Mouse (Mus musculus): ENCODE data around the gene Dennd2a.

The Dennd2a gene

DNA sequence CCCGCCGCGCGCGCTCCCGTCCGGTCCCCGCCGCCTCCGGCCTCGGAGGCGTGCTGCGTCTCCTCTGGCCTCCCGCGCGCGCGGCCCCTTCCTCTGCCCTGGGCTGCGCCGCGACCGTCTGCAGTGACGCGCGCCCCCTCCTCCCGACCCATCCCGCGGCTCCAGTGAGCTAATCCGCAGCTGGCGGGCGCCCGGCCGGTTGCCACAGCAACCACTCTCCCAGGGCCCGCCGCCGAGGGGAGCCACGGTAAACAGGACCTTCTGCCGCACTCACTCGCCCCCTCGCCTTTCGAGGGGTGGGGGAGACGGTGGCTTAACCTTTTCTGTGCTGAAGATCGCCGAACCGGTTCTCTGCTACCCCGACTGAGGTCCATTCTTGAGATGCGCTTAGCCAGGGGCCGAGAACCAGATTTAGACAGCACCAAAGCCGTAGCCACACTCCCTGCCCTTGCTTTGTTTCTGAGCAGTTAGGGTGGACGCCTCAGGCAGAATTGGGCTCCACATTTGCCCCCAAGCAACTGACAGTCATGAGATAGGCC lies at the start of gene Dennd2a:
Dennd2a (minus strand) TSS at position 145 of the 539 bp plus-strand sequence.
- peak; percentile 83 for DNase-seq (ENCODE audit: low spot score in 2 of 2)

DNA sequence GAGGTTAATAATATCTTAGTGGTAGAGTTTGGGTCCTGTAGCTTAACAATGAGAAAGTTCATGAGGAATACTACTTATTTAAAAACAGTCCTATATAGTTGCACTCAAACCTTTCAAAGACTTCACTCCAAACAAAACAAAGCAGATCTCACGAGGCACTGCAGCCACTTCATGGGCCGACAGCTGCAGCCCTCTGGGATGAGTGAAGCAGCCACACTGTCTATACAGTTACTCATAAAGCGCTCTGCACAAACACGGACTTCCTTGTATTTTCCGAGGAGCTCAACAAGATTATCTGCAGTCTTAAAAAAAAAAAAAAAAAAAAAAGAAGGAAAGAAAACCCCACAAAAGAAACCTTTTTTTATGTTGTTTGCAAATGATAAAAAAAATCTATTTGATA lies 49.7 kb upstream of the Dennd2a start:
- DNase-seq (ENCODE audit: low spot score in 2 of 2), result no peak

DNA sequence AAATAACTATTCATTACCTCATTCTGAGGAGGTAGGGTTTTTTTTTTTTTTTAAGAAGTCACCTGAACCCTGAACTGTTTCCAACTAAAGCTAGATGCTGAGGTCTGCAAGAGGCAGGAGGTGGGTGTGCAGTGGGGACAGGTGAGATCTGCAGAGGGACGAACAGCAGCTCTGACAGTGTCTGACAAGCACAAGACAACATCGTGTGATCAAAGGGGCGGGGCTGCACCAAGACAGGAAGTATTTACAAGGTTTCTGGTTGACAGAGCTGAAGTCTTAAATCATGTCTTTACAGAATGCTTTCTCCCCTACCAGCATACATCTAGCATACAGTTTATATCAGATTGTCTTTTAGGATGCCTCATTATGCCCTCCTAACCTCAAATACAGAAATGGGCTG lies 49.2 kb upstream of the Dennd2a start:
- DNase-seq (ENCODE audit: low spot score in 2 of 2), result no peak

DNA sequence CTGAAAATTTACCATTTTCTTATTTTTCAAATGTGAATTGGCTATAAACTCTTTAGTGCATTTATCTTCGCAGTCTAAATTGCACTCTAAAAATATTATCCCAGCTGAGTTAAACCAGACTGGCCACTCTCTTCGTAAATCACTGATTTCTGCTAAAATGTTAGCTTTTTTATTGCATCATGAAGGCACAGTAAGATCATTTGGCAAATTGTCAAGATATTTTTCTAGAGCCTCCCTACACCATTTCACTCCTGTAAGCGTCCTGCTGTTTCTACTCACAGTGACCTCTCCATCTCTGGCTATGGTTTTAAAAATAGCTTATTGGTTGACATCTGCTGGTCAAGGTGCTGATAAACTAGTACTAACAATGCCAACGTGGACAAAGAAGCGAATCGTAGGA lies 48.4 kb upstream of the Dennd2a start:
- no peak for DNase-seq (ENCODE audit: low spot score in 2 of 2)

DNA sequence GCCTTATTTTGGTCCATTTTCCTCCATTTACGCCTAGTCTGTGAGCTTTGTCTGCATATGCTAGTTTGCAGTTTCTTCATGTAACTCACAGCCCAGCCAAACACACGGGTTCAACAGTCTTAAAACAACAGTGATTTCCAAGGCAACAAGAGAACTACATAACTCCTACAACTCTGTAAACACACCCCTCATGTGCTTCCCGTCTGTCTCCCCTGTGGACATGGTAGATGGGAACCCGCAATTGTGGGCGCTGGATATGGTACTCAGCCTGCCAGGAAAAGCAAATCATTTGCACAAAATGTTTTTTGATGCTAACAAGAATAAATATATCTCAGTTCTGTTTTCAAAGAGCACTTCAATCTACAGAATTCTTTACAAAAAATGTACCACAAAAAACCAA lies 46.9 kb upstream of the Dennd2a start:
- DNase-seq (ENCODE audit: low spot score in 2 of 2), result no peak

DNA sequence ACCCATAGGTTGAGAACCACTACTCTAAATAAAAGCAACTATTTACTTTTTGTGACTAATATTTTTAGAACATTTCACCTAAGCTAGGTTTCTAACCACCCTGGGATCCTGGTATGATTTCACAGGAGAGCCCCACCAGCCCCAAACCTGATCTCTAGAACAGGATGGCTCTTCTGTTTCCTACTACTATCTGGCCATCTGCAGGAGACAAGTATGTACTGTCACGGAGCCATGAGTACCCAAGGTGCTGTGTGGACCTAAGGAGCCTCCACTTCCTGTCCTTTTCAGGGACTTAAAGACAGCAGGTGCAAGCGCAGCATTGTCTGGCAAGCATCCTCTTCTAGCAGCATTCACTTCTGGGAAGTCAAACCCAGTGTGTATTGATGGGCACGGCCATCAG lies 44.2 kb upstream of the Dennd2a start:
- no peak for DNase-seq (ENCODE audit: low spot score in 2 of 2)

DNA sequence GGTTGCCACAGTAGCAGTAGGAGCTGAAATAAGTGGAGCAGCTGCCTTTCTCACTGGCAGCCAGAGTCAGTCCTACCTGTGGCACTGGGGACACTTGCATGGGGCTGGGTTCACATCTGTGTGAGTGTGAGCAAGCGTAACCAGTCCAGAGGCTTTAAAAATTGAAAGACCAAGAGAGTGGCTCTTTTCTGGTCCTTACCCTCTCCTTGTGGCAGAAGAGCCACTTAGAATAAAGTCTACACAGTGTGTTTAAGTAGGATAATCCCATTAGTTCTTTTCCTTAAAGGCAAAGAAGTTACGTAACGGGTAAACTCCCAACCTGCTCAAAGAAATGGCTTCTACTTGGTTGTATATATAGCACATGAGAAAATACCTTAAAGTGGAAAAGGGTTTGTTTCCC lies 43.2 kb upstream of the Dennd2a start:
- DNase-seq (ENCODE audit: low spot score in 2 of 2), result no peak

DNA sequence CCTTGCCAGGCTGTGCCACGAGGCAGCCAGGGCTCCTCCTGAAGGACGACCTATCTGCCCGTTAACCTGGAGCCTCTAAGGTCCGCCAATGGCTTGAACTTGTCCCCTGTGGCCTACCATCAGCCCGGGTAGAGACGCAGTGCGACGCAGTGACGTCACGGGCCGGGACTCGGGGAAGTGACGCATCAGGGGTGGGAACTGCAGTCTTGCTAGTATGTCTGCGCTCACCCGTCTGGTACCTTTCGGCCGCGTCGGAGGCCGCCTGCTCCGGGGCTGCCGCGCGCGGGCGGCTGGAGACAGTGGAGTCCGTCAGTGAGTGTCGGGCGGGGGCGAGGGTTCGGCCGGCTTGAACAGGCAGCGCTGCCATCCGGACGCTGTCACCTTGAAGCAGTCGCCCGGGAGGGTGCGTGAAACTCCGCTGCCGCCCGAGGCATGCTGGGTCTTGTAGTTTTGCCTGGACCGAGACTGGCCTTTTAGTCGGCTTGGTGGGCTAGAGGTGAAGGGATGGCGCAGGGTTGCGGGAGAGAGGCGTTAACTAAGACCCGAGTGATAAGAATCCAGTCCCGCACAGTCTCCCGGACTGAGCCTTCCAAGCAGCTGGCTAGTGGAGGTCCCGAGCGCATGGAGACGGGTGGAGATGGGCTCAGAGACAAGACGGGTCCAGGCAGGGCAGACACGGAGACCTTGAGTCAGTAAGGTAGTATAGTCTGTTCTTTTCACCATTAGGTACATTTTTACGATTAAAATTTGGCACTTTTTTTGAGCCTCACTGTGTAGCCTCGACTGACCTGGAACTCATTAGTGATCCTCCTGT lies 34.9 kb upstream of the Dennd2a start, which contains the start of gene Ndufb2:
Ndufb2 (plus strand) TSS at position 174 of the 814 bp plus-strand sequence.
- peak; percentile 96 to 97 for DNase-seq (ENCODE audit: low spot score in 2 of 2)

DNA sequence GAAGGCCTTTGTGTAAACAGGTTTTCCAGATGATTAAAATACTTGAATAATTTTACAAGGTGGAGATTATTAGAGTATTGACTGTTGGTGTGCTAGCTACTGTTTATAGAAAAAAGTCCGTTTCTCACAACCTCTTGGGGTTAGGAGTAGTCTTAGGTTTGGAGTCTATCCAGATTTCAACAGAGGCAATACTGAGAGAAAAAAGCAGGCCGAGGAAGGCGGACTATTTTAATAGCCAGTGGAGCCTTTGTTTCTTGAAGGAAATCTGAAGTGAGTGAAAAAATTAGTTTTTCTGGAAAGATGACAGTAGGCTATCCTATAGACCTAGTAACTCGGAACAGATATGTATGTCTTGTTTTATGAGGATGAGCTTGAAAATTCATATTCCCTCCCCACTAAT lies 33.8 kb upstream of the Dennd2a start:
- no peak for DNase-seq (ENCODE audit: low spot score in 2 of 2)

DNA sequence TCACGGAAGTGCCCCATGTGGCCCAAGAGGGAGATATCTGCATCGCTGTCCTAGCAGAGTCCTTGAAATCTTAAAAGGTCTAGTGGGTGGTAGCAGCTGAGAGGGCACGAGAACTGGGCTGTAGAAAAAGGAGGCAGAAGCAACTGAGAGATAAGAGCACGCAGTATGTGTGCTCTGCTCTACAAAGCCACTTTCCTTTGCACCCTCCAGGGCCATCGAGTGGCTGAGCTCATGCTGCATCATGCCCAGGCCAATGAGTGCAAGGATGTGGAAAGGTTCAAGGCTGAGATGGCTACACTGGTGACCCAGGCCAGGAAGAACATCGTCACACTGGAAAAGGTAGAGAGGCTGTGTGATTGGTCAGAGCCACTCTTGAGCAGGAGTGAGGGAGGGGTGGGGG lies 27.9 kb upstream of the Dennd2a start, which contains the start of gene Gm42420:
Gm42420 (plus strand) TSS at position 237 of the 400 bp plus-strand sequence.
- DNase-seq (ENCODE audit: low spot score in 2 of 2), result no peak

DNA sequence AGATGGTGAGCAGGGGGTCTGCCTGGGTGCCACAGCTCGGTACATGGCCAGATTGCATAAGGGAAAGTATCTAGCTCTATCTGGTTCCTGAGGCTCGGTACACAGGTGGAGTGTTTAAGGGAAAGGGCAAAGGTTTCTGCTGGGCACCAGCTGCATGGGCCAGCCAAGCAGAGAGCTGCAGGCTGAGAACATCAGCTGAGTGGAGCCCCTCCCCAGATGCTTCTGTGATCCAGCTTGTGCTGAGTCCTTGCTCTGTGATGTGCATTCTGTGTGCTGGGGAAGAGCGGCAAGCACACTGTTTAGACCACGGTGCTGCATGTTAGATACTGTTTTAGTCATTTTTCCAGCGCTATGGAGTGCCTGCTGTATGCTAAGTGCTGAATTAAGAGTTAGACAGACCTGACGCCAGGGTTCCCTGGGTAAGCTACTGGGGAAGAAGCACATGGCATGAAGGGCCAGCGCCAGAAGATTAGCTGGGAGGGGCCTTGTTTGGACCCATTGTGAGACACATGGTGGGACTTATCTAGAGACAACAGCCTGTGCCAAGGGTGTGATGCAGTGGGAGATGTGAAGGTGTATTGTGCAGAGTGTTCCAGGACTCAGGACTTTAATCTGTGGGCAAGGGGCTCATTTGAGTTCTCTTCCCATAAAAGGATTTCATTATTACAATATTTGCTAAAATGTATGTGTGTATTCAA lies 23.6 kb upstream of the Dennd2a start:
- DNase-seq (ENCODE audit: low spot score in 2 of 2), result no peak

DNA sequence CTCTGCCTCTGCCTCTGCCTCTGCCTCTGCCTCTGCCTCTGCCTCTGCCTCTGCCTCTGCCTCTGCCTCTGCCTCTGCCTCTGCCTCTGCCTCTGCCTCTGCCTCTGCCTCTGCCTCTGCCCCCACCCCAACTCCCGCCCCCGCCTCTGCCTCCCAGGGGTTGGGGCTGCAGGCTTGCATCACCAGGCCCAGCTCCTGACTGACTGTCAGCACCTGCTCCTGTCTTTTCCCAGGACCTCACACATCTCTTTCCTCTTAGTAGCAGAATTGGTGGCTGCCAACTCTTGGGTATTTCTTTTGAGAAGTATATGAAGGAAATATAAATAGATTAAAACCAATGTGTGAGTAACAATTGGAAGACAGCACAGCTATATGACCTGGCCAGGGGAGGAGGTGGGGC lies 22.9 kb upstream of the Dennd2a start:
- no peak for DNase-seq (ENCODE audit: low spot score in 2 of 2)

DNA sequence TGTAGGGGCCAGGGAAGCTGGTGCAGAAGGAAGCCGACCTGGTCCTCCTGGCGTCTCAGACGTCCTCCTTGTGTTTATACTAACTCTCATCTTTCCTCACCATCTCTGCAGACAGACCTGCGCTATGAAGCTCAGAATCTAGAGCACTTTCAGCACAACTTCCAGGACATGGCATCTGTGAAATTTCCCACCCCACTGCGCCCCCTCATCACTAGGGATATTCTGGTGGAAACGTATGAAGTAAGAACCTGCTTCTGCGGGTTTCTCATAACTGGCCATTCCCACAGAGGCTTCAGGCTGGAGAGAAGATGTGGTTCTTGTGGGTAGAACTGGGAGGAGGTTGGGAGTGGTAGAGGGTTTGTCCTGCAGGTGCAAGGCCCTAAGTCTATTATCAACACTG lies 21.9 kb upstream of the Dennd2a start:
- peak; percentile 43 to 61 for DNase-seq (ENCODE audit: low spot score in 2 of 2)

DNA sequence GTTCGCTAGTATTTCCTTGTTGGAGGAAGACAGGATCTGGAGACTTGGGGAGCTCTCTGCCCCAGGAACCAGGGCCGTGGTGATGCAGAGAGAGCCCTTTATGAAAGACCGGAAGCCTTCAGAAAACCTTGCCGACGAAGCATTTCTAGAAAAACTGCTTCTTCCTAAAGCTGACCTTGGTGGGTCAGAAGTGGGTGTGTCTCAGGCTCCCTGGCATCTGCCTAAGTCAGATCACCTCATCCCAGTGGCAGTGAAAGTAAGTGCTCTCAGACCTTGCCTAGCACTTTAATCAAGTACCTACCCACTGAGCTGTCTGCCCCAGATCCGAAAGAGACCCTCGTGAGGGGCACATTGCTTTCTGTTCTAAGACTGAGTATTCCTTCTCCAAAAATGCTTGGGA lies 17.3 kb upstream of the Dennd2a start:
- no peak for DNase-seq (ENCODE audit: low spot score in 2 of 2)

DNA sequence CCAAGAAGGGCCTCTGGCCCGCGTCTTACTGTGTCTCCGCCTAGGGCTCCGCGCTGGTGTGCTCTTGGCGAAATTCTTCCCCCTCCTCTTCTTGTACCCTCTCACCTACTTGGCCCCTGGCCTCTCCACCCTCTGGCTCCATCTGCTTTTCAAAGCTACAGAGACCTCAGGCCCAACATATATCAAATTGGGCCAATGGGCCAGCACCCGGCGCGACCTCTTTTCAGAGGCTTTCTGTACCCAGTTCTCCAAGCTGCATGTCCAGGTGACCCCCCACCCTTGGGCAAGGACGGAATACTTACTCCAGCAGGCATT lies 16.8 kb upstream of the Dennd2a start:
- no peak for DNase-seq (ENCODE audit: low spot score in 2 of 2)

DNA sequence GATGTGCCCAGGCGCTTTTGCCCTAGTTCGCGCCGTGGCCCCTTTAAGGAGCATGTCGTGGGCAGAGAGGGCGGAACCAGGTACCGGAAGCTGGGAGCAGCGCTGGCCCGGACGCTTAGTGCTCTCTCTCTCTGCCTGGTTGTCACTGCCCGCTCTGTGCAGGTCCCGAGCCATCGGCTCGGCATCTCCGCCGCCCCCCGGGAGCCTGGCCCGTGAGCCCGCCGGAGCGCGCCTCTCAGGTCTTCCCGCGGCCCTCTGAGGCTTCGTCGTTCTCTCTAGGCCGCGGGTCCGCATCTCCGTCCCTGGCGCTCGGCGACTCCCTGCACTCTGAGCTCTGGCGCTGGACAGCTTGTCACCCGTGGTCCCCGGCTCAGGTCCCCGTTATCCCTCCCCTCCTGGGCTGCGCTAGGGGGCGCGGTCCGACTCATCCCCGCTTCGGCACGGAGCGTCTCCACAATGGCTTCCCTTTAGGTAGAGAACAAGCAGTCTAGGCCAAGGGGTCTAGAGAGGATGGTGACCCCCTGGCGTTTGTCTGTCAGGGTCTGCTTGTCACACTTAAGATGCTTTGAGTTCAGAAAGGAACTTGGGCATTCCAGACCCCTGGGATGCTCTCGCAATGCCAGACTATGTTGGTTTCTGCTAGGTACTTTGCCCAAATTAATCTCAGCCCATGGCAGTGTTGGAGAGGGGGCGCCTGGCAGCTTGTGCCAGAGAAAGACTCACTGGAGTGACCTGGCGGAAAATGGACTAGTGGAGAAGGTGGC lies 16.3 kb upstream of the Dennd2a start, which contains the start of gene Adck2:
Adck2 (plus strand) TSS at position 83 of the 764 bp plus-strand sequence.
- peak; percentile 81 for DNase-seq (ENCODE audit: low spot score in 2 of 2)

DNA sequence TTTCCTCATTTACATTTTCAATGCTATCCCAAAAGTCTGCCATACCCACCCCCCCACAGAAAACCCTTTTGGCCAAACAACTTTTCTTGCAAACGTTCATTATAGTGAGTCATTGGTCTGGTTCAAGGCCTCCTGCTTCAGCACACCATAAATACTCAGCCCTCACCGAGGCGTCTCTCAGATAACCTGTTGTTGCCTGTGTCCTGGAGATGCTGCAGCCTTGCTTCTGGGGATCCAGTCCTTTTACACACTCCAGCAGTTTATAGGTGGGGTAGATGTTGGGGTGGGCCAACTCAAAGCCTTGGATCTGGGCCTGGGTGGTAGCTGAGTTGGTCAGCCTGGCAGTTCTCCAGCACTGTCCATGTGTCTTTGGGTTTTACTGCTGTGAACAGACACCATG lies 12.8 kb upstream of the Dennd2a start:
- no peak for DNase-seq (ENCODE audit: low spot score in 2 of 2)

DNA sequence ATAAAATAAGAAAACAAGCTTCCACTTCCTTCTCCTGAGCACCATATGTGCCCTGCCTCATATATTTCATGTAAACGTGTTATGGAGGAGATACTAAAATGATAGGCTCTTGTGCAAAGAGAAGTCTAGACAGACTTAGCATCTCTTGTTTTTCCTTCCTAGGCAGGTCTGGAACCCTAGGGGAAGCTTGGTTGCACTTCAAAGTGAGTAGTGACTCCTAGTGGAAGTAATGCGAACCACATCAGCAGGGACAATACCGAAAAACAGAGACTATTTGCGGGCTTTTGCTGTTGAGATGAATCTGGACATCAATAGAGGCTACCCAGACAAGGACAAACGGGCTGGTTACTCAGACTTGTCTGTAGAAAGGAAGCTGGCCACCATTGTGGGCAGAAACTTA lies 9.9 kb upstream of the Dennd2a start:
- DNase-seq (ENCODE audit: low spot score in 2 of 2), result no peak

DNA sequence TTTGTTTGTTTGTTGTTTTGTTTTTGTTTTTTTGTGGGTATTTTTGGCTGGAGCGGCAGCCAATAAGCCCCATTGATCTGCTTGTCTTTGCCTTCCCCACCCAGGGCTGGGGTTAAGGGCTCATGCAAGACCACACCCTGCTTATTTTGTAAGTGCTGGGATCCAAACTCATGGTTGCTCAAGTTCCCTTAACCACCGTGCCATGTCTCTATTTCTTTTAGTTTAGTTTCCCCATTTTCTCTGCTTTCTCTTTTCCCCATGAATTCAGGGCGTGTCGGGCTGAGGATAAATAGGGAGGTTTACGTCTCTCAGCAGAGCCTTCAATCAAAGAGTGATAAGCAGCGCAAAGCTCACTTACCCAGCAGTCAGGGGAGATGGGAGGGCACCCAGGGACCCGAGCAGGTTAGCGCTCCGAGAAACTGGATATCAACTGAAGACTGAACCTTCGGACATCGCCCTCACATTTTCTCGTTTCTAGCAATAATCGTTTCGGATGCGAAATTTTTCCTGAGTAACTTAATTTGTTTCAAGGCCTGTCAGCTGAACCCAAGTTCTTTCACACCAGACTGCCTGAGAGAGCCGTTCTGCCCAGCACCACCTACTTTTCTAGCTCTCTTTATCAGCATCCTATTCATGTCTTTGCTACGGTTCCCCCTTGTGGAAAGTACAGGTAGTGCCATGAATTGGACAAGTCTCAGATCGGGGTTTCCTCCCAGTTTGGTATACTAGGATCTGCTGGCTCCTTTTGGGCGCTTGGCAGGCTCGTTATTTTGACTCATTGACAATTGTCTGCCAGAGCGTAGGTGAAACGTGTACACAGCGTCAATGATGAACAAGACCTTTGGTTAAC lies 4.7 kb upstream of the Dennd2a start:
- DNase-seq (ENCODE audit: low spot score in 2 of 2), result peak; percentile 80 to 95

DNA sequence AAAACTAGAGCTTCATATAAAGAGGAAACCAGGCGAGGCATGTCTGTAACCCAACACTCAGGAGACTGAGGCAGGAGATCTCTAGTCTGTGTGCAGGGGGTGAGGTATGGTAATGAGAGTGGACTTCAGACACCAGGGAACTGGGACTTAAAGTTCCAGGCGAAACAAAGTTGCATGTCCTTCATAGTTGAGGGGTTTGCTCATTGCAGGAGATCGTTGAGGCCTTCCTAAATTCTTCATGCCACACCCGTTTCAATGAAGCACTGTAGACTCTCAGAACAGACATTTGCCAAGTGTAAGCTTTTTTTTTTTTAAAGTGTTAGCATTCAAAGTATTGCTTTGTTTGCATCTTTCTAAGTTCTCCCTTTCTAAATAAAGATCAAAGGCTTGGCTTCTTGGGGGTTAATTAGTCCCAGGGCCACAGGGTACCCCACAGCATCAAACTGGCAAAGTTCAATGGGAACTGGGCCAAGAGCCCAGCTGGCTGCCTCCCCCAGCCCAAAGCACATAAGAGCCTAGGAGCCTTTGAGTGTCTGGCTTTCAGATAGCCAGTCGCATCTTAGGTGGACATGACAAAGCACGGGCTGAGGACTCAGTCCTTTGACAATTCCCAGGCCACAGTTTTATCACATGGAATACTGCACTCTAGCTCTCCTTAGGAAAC lies 1.7 kb upstream of the Dennd2a start:
- DNase-seq (ENCODE audit: low spot score in 2 of 2), result no peak

Measured in frontal cortex, postnatal 36 days (tissue).